Mouse (Mus musculus): Measurements from ENCODE around the gene Rp2.

Gene Rp2

GRCm38 (mm10) chrX:20425140-20425838 is 61.0 kb downstream of the Rp2 start, which contains the start of gene Jade3:
TSS of gene Jade3 (plus strand) at chrX:20425688.
- DNase-seq (ENCODE audit: low read depth, low spot score), result peak; percentile 74

DNA sequence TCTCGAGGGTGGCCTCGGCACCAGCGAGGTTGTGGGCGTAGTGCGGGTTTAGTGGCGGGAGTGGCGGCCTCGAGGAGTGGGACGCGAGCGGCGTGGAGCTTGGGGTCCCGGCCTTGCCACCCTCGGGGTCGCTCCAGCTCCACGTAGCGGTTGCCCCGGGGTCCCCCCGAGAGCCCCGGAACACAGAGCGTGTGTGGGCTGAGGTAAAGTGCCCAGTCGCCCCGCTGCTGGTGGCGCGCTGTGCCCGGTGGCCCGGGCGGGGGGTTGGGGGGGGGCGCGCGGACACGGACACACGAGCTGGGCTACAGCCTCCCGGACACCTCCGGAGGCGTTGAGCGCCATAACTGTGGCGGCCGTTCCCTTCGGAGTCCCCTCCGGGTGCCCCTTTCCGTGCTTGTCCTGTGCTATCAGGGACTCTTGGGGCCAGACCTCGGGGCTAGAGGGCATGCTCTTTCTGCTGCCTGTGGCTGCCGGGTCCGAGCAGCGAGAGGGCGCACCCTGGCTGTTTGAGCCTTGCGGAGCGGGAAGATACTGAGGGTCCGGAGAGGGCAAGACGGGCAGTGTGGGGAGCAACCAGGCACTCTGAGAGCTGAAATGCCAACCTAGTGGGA is 61.7 kb downstream of the Rp2 start:
- no peak for DNase-seq (ENCODE audit: low read depth, low spot score)

Measured in forelimb bud, embryonic 11.5 days (tissue).